Mouse (Mus musculus): ENCODE results near the gene Myo16. TPM values are rescaled to one million over a fixed set of nuclear protein-coding genes. Genes with fewer than 3 reads are reported as not detected.
A peak's percentile ranks its signal among the peaks of the same experiment; 100 is the strongest.

The Myo16 gene
- total RNA-seq, 4 experiments from 2014 or later: 18.7 to 22.9 (median 20.2) TPM

- DNase-seq (ENCODE audit: low spot score in 2 of 2): no peak
Measured at GRCm38 (mm10) chr8:10458151-10458649, 304.5 kb downstream of the Myo16 start.

- no peak for DNase-seq (ENCODE audit: low spot score in 2 of 2)
Measured at GRCm38 (mm10) chr8:10462271-10462670, 308.6 kb downstream of the Myo16 start.

GRCm38 (mm10) chr8:10468490-10468889 lies 314.8 kb downstream of the Myo16 start:
- no peak for DNase-seq (ENCODE audit: low spot score in 2 of 2)

GRCm38 (mm10) chr8:10469658-10470057 lies 315.9 kb downstream of the Myo16 start:
- no peak for DNase-seq (ENCODE audit: low spot score in 2 of 2)

GRCm38 (mm10) chr8:10470280-10470679 lies 316.6 kb downstream of the Myo16 start:
- no peak for DNase-seq (ENCODE audit: low spot score in 2 of 2)

- DNase-seq (ENCODE audit: low spot score in 2 of 2): peak in 1 of 2 experiments; percentile 38
Measured at GRCm38 (mm10) chr8:10472371-10472770, 318.7 kb downstream of the Myo16 start.

- DNase-seq (ENCODE audit: low spot score in 2 of 2): peak; percentile 45 to 52
Measured at GRCm38 (mm10) chr8:10474446-10474845, 320.7 kb downstream of the Myo16 start.

- no peak for DNase-seq (ENCODE audit: low spot score in 2 of 2)
Measured at GRCm38 (mm10) chr8:10479059-10479458, 325.3 kb downstream of the Myo16 start.

GRCm38 (mm10) chr8:10480850-10481249 lies 327.1 kb downstream of the Myo16 start:
- DNase-seq (ENCODE audit: low spot score in 2 of 2): no peak

GRCm38 (mm10) chr8:10482064-10482463 lies 328.4 kb downstream of the Myo16 start:
- DNase-seq (ENCODE audit: low spot score in 2 of 2): no peak

- DNase-seq (ENCODE audit: low spot score in 2 of 2): no peak
Measured at GRCm38 (mm10) chr8:10482880-10483279, 329.2 kb downstream of the Myo16 start.

GRCm38 (mm10) chr8:10483841-10484240 lies 330.1 kb downstream of the Myo16 start:
- DNase-seq (ENCODE audit: low spot score in 2 of 2): no peak

- no peak for DNase-seq (ENCODE audit: low spot score in 2 of 2)
Measured at GRCm38 (mm10) chr8:10489738-10490419, 336.2 kb downstream of the Myo16 start.

GRCm38 (mm10) chr8:10490420-10490784 lies 336.7 kb downstream of the Myo16 start:
- no peak for DNase-seq (ENCODE audit: low spot score in 2 of 2)

GRCm38 (mm10) chr8:10490874-10491273 lies 337.2 kb downstream of the Myo16 start:
- no peak for DNase-seq (ENCODE audit: low spot score in 2 of 2)

- DNase-seq (ENCODE audit: low spot score in 2 of 2): no peak
Measured at GRCm38 (mm10) chr8:10499846-10500245, 346.1 kb downstream of the Myo16 start.

GRCm38 (mm10) chr8:10500465-10500864 lies 346.8 kb downstream of the Myo16 start:
- no peak for DNase-seq (ENCODE audit: low spot score in 2 of 2)

- DNase-seq (ENCODE audit: low spot score in 2 of 2): no peak
Measured at GRCm38 (mm10) chr8:10501750-10502149, 348.0 kb downstream of the Myo16 start.

GRCm38 (mm10) chr8:10512105-10512504 lies 358.4 kb downstream of the Myo16 start:
- DNase-seq (ENCODE audit: low spot score in 2 of 2): no peak

- DNase-seq (ENCODE audit: low spot score in 2 of 2): no peak
Measured at GRCm38 (mm10) chr8:10517381-10517780, 363.7 kb downstream of the Myo16 start.

- no peak for DNase-seq (ENCODE audit: low spot score in 2 of 2)
Measured at GRCm38 (mm10) chr8:10519276-10519675, 365.6 kb downstream of the Myo16 start.

GRCm38 (mm10) chr8:10521463-10521862 lies 367.8 kb downstream of the Myo16 start:
- DNase-seq (ENCODE audit: low spot score in 2 of 2): no peak

- DNase-seq (ENCODE audit: low spot score in 2 of 2): no peak
Measured at GRCm38 (mm10) chr8:10525686-10526085, 372.0 kb downstream of the Myo16 start.
